Comparison of ENCODE assay signal across 10 mouse cellular contexts in the genomic region with DNA sequence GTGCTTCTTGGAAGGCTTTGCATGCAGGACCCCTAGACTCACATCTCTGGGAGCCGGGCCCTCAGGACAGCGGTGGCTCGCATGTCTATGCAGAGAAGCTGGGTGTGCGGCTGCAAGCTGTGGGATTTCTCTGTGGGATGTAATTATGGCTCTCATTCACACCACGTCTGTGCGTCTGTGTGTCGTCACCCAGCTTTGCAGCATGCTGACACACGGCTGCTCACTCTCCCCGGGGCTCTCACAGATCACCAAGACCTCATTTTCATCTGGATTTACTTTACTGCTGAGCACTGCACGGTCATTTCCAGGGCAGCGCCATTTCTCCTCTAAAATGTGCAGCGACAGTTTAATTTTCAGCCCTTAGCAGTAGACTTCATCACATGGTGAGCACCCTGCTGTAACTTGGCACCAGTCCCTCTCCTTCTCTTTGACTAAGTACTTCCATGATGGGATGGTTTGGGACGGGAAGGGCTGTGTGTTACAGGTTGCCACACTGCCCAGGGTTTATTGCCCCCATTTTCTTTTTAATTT.
DNase-seq lines count a peak whose midpoint lies in the region; ATAC-seq and TF ChIP-seq lines count a peak whose summit lies in the region.
"Had no signal": no experiment of that assay in that cellular context is flagged by ENCODE, and none has a peak within 500 bp of the region (broad histone marks: within the 10 kb centered on the region; RNA-seq: fewer than 3 reads in every experiment).

No protein-coding gene starts in this region.

- no peak overlapping the region for H3K4me2 ChIP-seq in neural tube, embryonic 11.5 days (ENCODE audit: low read depth)
- H3K4me2 ChIP-seq in hindbrain, embryonic 14.5 days (replicated peaks) = no peak overlapping the region; the same call in 1 of the 2 replicates
- H3K4me2 ChIP-seq in midbrain, postnatal 0 days (ENCODE audit: low read depth, low read length, poor library complexity, severe bottlenecking) = no peak overlapping the region
- no peak overlapping the region for H3K4me2 ChIP-seq in liver, embryonic 11.5 days
- H3K4me2 ChIP-seq: midbrain, embryonic 12.5 days had no signal

- no peaks in the 10 kb centered on the region for H3K27me3 ChIP-seq in neural tube, embryonic 11.5 days (ENCODE audit: control insufficient read depth, insufficient read depth, low read length)
- H3K27me3 ChIP-seq in hindbrain, embryonic 14.5 days (ENCODE audit: control insufficient read depth, insufficient read depth, low read length) = no peaks in the 10 kb centered on the region
- H3K27me3 ChIP-seq in midbrain, postnatal 0 days (ENCODE audit: insufficient read depth, low read length) = no peaks in the 10 kb centered on the region
- H3K27me3 ChIP-seq in liver, embryonic 11.5 days (replicated peaks; ENCODE audit: control insufficient read depth, insufficient read depth, low read length) = no peaks in the 10 kb centered on the region
- H3K27me3 ChIP-seq: midbrain, embryonic 12.5 days had no signal

- no peak overlapping the region for H3K9ac ChIP-seq in neural tube, embryonic 11.5 days (ENCODE audit: low read length)
- no peak overlapping the region for H3K9ac ChIP-seq in hindbrain, embryonic 14.5 days
- no peak overlapping the region for H3K9ac ChIP-seq in midbrain, postnatal 0 days (replicated peaks; ENCODE audit: low read length, poor library complexity, severe bottlenecking)
- H3K9ac ChIP-seq in liver, embryonic 11.5 days (ENCODE audit: low read depth, low read length) = no peak overlapping the region
- H3K9ac ChIP-seq: midbrain, embryonic 12.5 days had no signal

- peak; percentile 32 for DNase-seq in cerebellum, adult 8-10 months
- DNase-seq in cerebellum, adult 9-11 months = no peak
- no peak for DNase-seq in neural tube, embryonic 11.5 days (ENCODE audit: low spot score)
- DNase-seq in neural tube, embryonic 10.5 days (ENCODE audit: extremely low spot score, low spot score) = no peak
- no peak for DNase-seq in hindbrain, embryonic 14.5 days (ENCODE audit: low spot score)
- peak; percentile 56 for DNase-seq in midbrain, postnatal 0 days (ENCODE audit: low spot score)
- no peak for DNase-seq in gastrocnemius, postnatal 4 days (ENCODE audit: low spot score in 2 of 2)
- no peak for DNase-seq in liver, embryonic 11.5 days (ENCODE audit: low spot score)

- no peak for TF ChIP-seq CTCF in midbrain, postnatal 0 days (IDR thresholded peaks at IDR 0.05)

- no peaks in the 10 kb centered on the region for H3K4me1 ChIP-seq in neural tube, embryonic 11.5 days (ENCODE audit: control insufficient read depth, insufficient read depth, low read length)
- peaks cover 12% of the 10 kb centered on the region for H3K4me1 ChIP-seq in hindbrain, embryonic 14.5 days (replicated peaks; ENCODE audit: control insufficient read depth, insufficient read depth, low read length)
- H3K4me1 ChIP-seq in midbrain, postnatal 0 days (ENCODE audit: insufficient read depth, low read length) = no peaks in the 10 kb centered on the region
- no peaks in the 10 kb centered on the region for H3K4me1 ChIP-seq in liver, embryonic 11.5 days (replicated peaks; ENCODE audit: control insufficient read depth, insufficient read depth, low read length)

- H3K9me3 ChIP-seq in neural tube, embryonic 11.5 days (ENCODE audit: control insufficient read depth, low read length) = no peaks in the 10 kb centered on the region
- H3K9me3 ChIP-seq in hindbrain, embryonic 14.5 days (ENCODE audit: control insufficient read depth, low read length) = no peaks in the 10 kb centered on the region
- H3K9me3 ChIP-seq in midbrain, postnatal 0 days (ENCODE audit: low read length) = no peaks in the 10 kb centered on the region
- no peaks in the 10 kb centered on the region for H3K9me3 ChIP-seq in liver, embryonic 11.5 days (ENCODE audit: control insufficient read depth, low read length)
- H3K9me3 ChIP-seq: G1E; midbrain, embryonic 12.5 days had no signal

- ATAC-seq in neural tube, embryonic 11.5 days (ENCODE audit: insufficient read depth, low FRiP score, low TSS enrichment) = no peak
- ATAC-seq in hindbrain, embryonic 14.5 days (ENCODE audit: low FRiP score) = peak; percentile 41; the same call in 1 of the 2 replicates
- ATAC-seq in midbrain, postnatal 0 days (ENCODE audit: low FRiP score) = peak; percentile 60; the same call in 1 of the 2 replicates
- ATAC-seq in liver, embryonic 11.5 days (replicated peaks; ENCODE audit: low FRiP score) = no peak

- no peak overlapping the region for H3K4me3 ChIP-seq in neural tube, embryonic 11.5 days (ENCODE audit: low read depth, low read length)
- no peak overlapping the region for H3K4me3 ChIP-seq in hindbrain, embryonic 14.5 days (replicated peaks; ENCODE audit: low read length)
- H3K4me3 ChIP-seq in midbrain, postnatal 0 days (ENCODE audit: low read depth, low read length) = no peak overlapping the region
- H3K4me3 ChIP-seq in liver, embryonic 11.5 days (ENCODE audit: low read depth, low read length) = no peak overlapping the region
- H3K4me3 ChIP-seq: midbrain, embryonic 12.5 days had no signal

- H3K27ac ChIP-seq in neural tube, embryonic 11.5 days (ENCODE audit: low read depth, low read length) = 0 out of 2 replicates have a peak overlapping the region, but pooled peaks have one; percentile 53
- 0 out of 2 replicates have a peak overlapping the region, but pooled peaks have one; percentile 47 for H3K27ac ChIP-seq in hindbrain, embryonic 14.5 days
- 0 out of 2 replicates have a peak overlapping the region, but pooled peaks have one; percentile 43 for H3K27ac ChIP-seq in midbrain, postnatal 0 days (ENCODE audit: low read depth, low read length)
- no peak overlapping the region for H3K27ac ChIP-seq in liver, embryonic 11.5 days (ENCODE audit: low read depth, low read length)
- H3K27ac ChIP-seq: midbrain, embryonic 12.5 days had no signal

- 56% methylated on average over 13 of the region's 13 CpGs for WGBS in neural tube, embryonic 11.5 days
- 46% methylated on average over 13 of the region's 13 CpGs for WGBS in hindbrain, embryonic 14.5 days
- 33% methylated on average over 13 of the region's 13 CpGs for WGBS in midbrain, postnatal 0 days
- 75% methylated on average over 13 of the region's 13 CpGs for WGBS in liver, embryonic 11.5 days

- H3K36me3 ChIP-seq in neural tube, embryonic 11.5 days (ENCODE audit: control insufficient read depth, insufficient read depth, low read length) = no peaks in the 10 kb centered on the region
- no peaks in the 10 kb centered on the region for H3K36me3 ChIP-seq in hindbrain, embryonic 14.5 days (replicated peaks; ENCODE audit: control insufficient read depth, insufficient read depth)
- no peaks in the 10 kb centered on the region for H3K36me3 ChIP-seq in midbrain, postnatal 0 days (ENCODE audit: insufficient read depth, low read length)
- H3K36me3 ChIP-seq in liver, embryonic 11.5 days (ENCODE audit: control insufficient read depth, insufficient read depth, low read length) = no peaks in the 10 kb centered on the region
- H3K36me3 ChIP-seq: midbrain, embryonic 12.5 days had no signal

Comparison
In these comparisons a context has a peak if more than half of its experiments do, and no peak if none do; other contexts are left out.
1. DNase-seq: peak in cerebellum, adult 8-10 months (single experiment) and midbrain, postnatal 0 days (single experiment); none in cerebellum, adult 9-11 months (single experiment), neural tube, embryonic 11.5 days (single experiment), neural tube, embryonic 10.5 days (single experiment), hindbrain, embryonic 14.5 days (single experiment), gastrocnemius, postnatal 4 days (0 of 2) and liver, embryonic 11.5 days (single experiment).
2. ATAC-seq: peak in hindbrain, embryonic 14.5 days (single experiment) and midbrain, postnatal 0 days (single experiment); none in neural tube, embryonic 11.5 days (single experiment) and liver, embryonic 11.5 days (single experiment).